Mouse (Mus musculus) macrophage (primary cell): ENCODE results near the gene Rsrc2. TPM values are rescaled to one million over a fixed set of nuclear protein-coding genes. Genes with fewer than 3 reads are reported as not detected.

Source experiments
- H3K27ac ChIP-seq: fragments of 350-480 bp; formaldehyde crosslinking; 2 replicates; pipeline ENCODE4 v1.9.0; 2021
- H3K36me3 ChIP-seq: fragments of 350-480 bp; formaldehyde crosslinking; 2 replicates; pipeline ENCODE4 v1.9.0; 2021; ENCODE audit errors: inconsistent target
- H3K4me3 ChIP-seq: fragments of 350-480 bp; formaldehyde crosslinking; 2 replicates; pipeline ENCODE4 v1.9.0; 2021; ENCODE audit errors: inconsistent target
- H3K79me2 ChIP-seq: fragments of 350-480 bp; formaldehyde crosslinking; 2 replicates; pipeline ENCODE4 v1.9.0; 2021; ENCODE audit errors: inconsistent target
- WGBS: methylation state at CpG from one replicate; pipeline ENCODE4 v1.1.7; 2026; ENCODE audit warnings: inconsistent platforms; ENCODE audit not compliant: missing documents; 5-methylcytosine and 5-hydroxymethylcytosine counted together
- polyA plus RNA-seq: library from polyadenylated mRNA; stranded (reverse); fragments of 250-400 nt; gene quantifications from 3 replicates; pipeline ENCODE4 v1.2.4, GENCODE M21; 2018; ENCODE audit warnings: inconsistent platforms

Gene Rsrc2
- polyA plus RNA-seq, 1 experiment from 2014 or later, result 150 TPM

DNA sequence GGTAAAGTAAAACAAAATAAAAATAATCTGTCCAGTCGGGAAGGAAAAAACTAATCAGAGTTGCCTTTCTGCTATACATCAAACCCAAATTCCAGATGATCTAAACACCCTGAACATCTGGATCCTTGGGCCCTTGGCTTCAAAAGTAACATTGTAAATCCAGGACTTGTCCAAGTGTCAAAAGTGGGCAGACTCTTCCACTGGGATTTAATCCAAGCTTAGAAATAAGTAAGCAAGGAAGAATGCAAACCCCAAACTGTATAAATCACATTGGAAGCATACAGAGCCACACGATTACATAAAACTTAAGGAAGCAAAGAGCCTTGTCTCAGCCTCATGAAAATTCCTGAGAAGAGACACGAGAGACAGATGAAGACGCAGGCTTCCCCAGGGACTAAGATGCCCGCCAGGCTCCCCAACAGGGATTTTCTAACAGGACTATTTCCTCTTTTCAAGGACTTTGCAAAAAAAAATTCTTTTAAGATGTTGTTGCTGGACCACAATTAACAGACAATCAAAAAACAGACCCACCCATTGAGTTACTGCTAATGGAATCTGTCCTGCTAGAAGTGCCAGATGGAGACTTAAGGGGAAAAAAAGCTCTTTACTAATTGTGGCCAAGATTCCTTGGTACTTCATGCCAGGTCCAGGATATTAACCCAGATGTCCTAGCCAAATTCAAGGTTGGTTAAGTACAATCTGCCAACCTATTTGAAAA is 69.5 kb downstream of the Rsrc2 start:
- Histone ChIP-seq H3K79me2 (peaks cover 87% of the 10 kb centered on the region), H3K27ac (no peak overlapping the region), H3K4me3 (no peak overlapping the region), H3K36me3 (no peaks in the 10 kb centered on the region)
- WGBS, result 82% methylated on average over 5 of the region's 5 CpGs

DNA sequence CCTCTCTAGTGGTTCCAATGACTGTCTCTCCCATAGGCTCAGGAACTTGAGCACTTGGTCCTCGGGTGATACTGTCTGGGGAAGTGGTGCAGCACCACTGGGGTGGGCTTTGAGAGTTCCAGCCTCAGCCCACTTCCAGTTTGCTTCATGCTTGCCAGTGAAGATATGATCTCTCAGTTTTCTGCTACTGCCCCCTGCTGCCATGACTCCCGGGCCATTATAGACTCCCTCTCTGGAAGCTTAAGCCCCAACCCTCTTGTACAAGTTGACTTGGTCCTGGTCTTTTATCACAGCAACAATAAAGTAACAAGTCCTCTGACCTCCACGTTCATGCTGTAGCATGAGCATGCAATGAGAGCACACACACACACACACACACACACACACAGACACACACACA is 70.1 kb downstream of the Rsrc2 start:
- peaks cover 93% of the 10 kb centered on the region for H3K79me2 ChIP-seq
- WGBS, result 43% methylated on average over 2 of the region's 3 CpGs
- H3K36me3 ChIP-seq, result no peaks in the 10 kb centered on the region
- no peak overlapping the region for H3K27ac ChIP-seq
- no peak overlapping the region for H3K4me3 ChIP-seq

Other genes with a start within 250 kb of the Rsrc2 start
- gene B3gnt4, start 239.0 kb downstream of the Rsrc2 start, polyA plus RNA-seq, result not detected in 3 replicates
- gene Diablo, start 225.2 kb downstream of the Rsrc2 start, polyA plus RNA-seq, result 22.3 to 30.5 TPM (median 24.6 TPM) in 3 replicates
- not detected in 3 replicates for gene Gm49027, start 223.9 kb downstream of the Rsrc2 start, polyA plus RNA-seq
- 67.1 to 83.9 TPM (median 76.7 TPM) in 3 replicates for gene Vps33a, start 176.4 kb downstream of the Rsrc2 start, polyA plus RNA-seq
- gene Clip1, start 64.8 kb downstream of the Rsrc2 start, polyA plus RNA-seq, result 40.2 to 65.1 TPM (median 40.4 TPM) in 3 replicates
- gene Zcchc8, start 28.3 kb downstream of the Rsrc2 start, polyA plus RNA-seq, result 25.4 to 34.6 TPM (median 29.5 TPM) in 3 replicates
- gene Kntc1, start 302 bp upstream of the Rsrc2 start, polyA plus RNA-seq, result 0.50 to 8.5 TPM (median 1.5 TPM) in 3 replicates
- gene Hcar2, start 116.1 kb upstream of the Rsrc2 start, polyA plus RNA-seq, result 0.54 to 2.0 TPM (median 0.57 TPM) in 3 replicates
- gene Hcar1, start 130.6 kb upstream of the Rsrc2 start, polyA plus RNA-seq, result not detected in 3 replicates
- 32.8 to 151 TPM (median 58.4 TPM) in 3 replicates for gene Denr, start 157.8 kb upstream of the Rsrc2 start, polyA plus RNA-seq
- not detected in 3 replicates for gene Gm43518, start 178.0 kb upstream of the Rsrc2 start, polyA plus RNA-seq
- 0.93 to 1.7 TPM (median 1.1 TPM) in 3 replicates for gene Ccdc62, start 181.3 kb upstream of the Rsrc2 start, polyA plus RNA-seq
- 0.04 to 0.47 TPM (median 0.21 TPM) in 3 replicates for gene Hip1r, start 224.2 kb upstream of the Rsrc2 start, polyA plus RNA-seq